Mouse (Mus musculus): ENCODE measurements around the gene Carmil1. TPM values are rescaled to one million over a fixed set of nuclear protein-coding genes. Genes with fewer than 3 reads are reported as not detected.

The Carmil1 gene
- polyA plus RNA-seq, 1 experiment from 2014 or later: 51.6 TPM

- H3K4me2 ChIP-seq: no peak overlapping the region
- H3K4me1 ChIP-seq: peaks cover 5% of the 10 kb centered on the region
- 13% methylated on average over 9 of the region's 9 CpGs for WGBS
- no peak overlapping the region for H3K9ac ChIP-seq
- peaks cover 31% of the 10 kb centered on the region for H3K27me3 ChIP-seq
- no peak overlapping the region for H3K4me3 ChIP-seq (replicated peaks)
- no peaks in the 10 kb centered on the region for H3K9me3 ChIP-seq (replicated peaks)
- H3K27ac ChIP-seq: no peak overlapping the region
- no peaks in the 10 kb centered on the region for H3K36me3 ChIP-seq
- no peak for ATAC-seq (replicated peaks; ENCODE audit: low FRiP score)
Observed at GRCm38 (mm10) chr13:23994024-23994423, 286.6 kb downstream of the Carmil1 start.

- Histone ChIP-seq H3K27ac (no peak within 1 kb of the TSS), H3K36me3 (no peaks in the 10 kb centered on the region), H3K27me3 (peaks cover 31% of the 10 kb centered on the region), H3K4me2 (peak within 1 kb of the TSS; percentile 39; the same call in 1 of the 2 replicates), H3K9me3 (replicated peaks) (no peaks in the 10 kb centered on the region), H3K4me3 (replicated peaks) (no peak within 1 kb of the TSS), H3K9ac (no peak within 1 kb of the TSS), H3K4me1 (peaks cover 5% of the 10 kb centered on the region)
- WGBS: under 1% methylated on average over 20 of the region's 20 CpGs
- 0 out of 2 replicates have a peak, but pooled peaks have one; percentile 43 for ATAC-seq (replicated peaks; ENCODE audit: low FRiP score)
Observed at GRCm38 (mm10) chr13:23990928-23991327, 289.7 kb downstream of the Carmil1 start, which contains the start of gene Scgn. Scgn (minus strand) TSS chr13:23991214.

GRCm38 (mm10) chr13:23990451-23990850 is 290.1 kb downstream of the Carmil1 start:
- peaks cover 5% of the 10 kb centered on the region for H3K4me1 ChIP-seq

GRCm38 (mm10) chr13:23985130-23985529 is 295.5 kb downstream of the Carmil1 start:
- no peaks in the 10 kb centered on the region; the same call in 1 of the 2 replicates for H3K27me3 ChIP-seq
- 57% methylated on average over 3 of the region's 3 CpGs for WGBS
- no peak for ATAC-seq (replicated peaks; ENCODE audit: low FRiP score)

More at GRCm38 (mm10) chr13:23990451-23990850, 290.1 kb downstream of the Carmil1 start:
- Histone ChIP-seq H3K27ac (no peak overlapping the region), H3K9ac (no peak overlapping the region), H3K27me3 (peaks cover 31% of the 10 kb centered on the region), H3K4me2 (no peak overlapping the region), H3K9me3 (replicated peaks) (no peaks in the 10 kb centered on the region), H3K4me3 (replicated peaks) (no peak overlapping the region), H3K36me3 (no peaks in the 10 kb centered on the region)
- WGBS: 38% methylated on average over 5 of the region's 5 CpGs
- no peak for ATAC-seq (replicated peaks; ENCODE audit: low FRiP score)

GRCm38 (mm10) chr13:23972271-23972670 is 308.3 kb downstream of the Carmil1 start:
- H3K4me3 ChIP-seq (replicated peaks): no peak overlapping the region
- no peak for ATAC-seq (replicated peaks; ENCODE audit: low FRiP score)
- no peaks in the 10 kb centered on the region for H3K36me3 ChIP-seq
- H3K4me2 ChIP-seq: no peak overlapping the region
- no peaks in the 10 kb centered on the region for H3K27me3 ChIP-seq
- WGBS: 71% methylated on average over 5 of the region's 5 CpGs
- H3K9ac ChIP-seq: no peak overlapping the region
- no peaks in the 10 kb centered on the region for H3K9me3 ChIP-seq (replicated peaks)
- no peaks in the 10 kb centered on the region for H3K4me1 ChIP-seq
- no peak overlapping the region for H3K27ac ChIP-seq

More at GRCm38 (mm10) chr13:23985130-23985529, 295.5 kb downstream of the Carmil1 start:
- H3K9me3 ChIP-seq (replicated peaks): no peaks in the 10 kb centered on the region
- H3K4me1 ChIP-seq: no peaks in the 10 kb centered on the region
- H3K4me2 ChIP-seq: no peak overlapping the region
- no peak overlapping the region for H3K9ac ChIP-seq
- H3K27ac ChIP-seq: no peak overlapping the region
- no peak overlapping the region for H3K4me3 ChIP-seq (replicated peaks)
- no peaks in the 10 kb centered on the region for H3K36me3 ChIP-seq

- H3K9me3 ChIP-seq (replicated peaks): no peaks in the 10 kb centered on the region
- H3K4me1 ChIP-seq: no peaks in the 10 kb centered on the region
- H3K4me2 ChIP-seq: no peak overlapping the region
- no peak overlapping the region for H3K27ac ChIP-seq
- no peak overlapping the region for H3K9ac ChIP-seq
- ATAC-seq (replicated peaks; ENCODE audit: low FRiP score): no peak
- no peak overlapping the region for H3K4me3 ChIP-seq (replicated peaks)
- no peaks in the 10 kb centered on the region for H3K27me3 ChIP-seq
- WGBS: 59% methylated on average over 2 of the region's 2 CpGs
- no peaks in the 10 kb centered on the region for H3K36me3 ChIP-seq
Observed at GRCm38 (mm10) chr13:23971870-23972269, 308.7 kb downstream of the Carmil1 start.

GRCm38 (mm10) chr13:23964909-23965308 is 315.7 kb downstream of the Carmil1 start:
- Histone ChIP-seq H3K9ac (no peak overlapping the region), H3K4me1 (no peaks in the 10 kb centered on the region), H3K4me3 (replicated peaks) (no peak overlapping the region), H3K27ac (no peak overlapping the region), H3K27me3 (no peaks in the 10 kb centered on the region), H3K9me3 (replicated peaks) (no peaks in the 10 kb centered on the region), H3K4me2 (no peak overlapping the region), H3K36me3 (no peaks in the 10 kb centered on the region)
- no peak for ATAC-seq (replicated peaks; ENCODE audit: low FRiP score)
- WGBS: 86% methylated on average over 2 of the region's 2 CpGs

Other genes starting within 250 kb of the Carmil1 start
- gene Cmah, start 46.6 kb upstream of the Carmil1 start, polyA plus RNA-seq (2015; fragmentation: Nextera tagmentation; extraction: Ambion mirVana): 0.86 and 1.1 TPM in 2 replicates

Measured in kidney, embryonic 15.5 days (tissue).